In the genomic region with DNA sequence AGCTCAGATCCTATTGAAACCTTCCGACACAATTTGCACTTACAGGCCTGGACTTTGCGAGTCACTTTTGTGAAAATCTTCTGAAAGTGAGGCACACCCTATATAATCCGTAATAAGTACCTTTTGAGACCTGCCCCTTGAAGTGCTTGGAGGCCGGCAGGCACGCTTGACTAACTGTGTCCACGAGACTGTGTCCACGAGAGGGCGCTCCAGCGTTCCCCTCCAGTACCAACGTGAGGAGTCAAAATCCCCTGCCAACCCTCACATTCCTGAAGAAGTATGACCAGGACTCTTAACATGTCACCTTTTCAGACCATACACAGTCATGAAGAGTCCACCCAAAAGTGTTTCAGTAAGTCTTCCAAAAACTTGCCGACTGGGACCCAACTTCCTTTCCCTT, we compare ENCODE assay signal across 8 mouse cellular contexts. TPM values are rescaled to one million over a fixed set of nuclear protein-coding genes. Genes with fewer than 3 reads are reported as not detected.
DNase-seq lines count a peak whose midpoint lies in the region; ATAC-seq lines count a peak whose summit lies in the region.

No protein-coding gene starts in this region.

- 2% methylated on average over 11 of the region's 11 CpGs for WGBS in midbrain, embryonic 10.5 days

- peaks cover 18% of the 10 kb centered on the region; the same call in 1 of the 2 replicates for H3K27me3 ChIP-seq in midbrain, embryonic 10.5 days (ENCODE audit: low read depth, poor library complexity, severe bottlenecking)

- intact Hi-C loops in gastrocnemius, postnatal 36 days (cut with DNase I): no loop called here

- ATAC-seq in inflammation-experienced regulatory T-cells, adult 6 months: peak; percentile 41
- no peak for ATAC-seq in erythroblast, adult 5-6 weeks (replicated peaks; ENCODE audit: low FRiP score, poor library complexity, severe bottlenecking)

- H3K4me3 ChIP-seq in midbrain, embryonic 10.5 days: peak overlapping the region; percentile 98

- DNase-seq in adrenal gland, adult 2 months: peak; percentile 86
- peak; percentile 97 for DNase-seq in embryo, embryonic 10.5 days (ENCODE audit: low spot score)
- peak; percentile 73 to 77 for DNase-seq in gastrocnemius, postnatal 36 days
- DNase-seq in left cerebral cortex, adult 8-10 months (ENCODE audit: low spot score in 2 of 2): peak; percentile 73 to 83
- peak; percentile 91 for DNase-seq in midbrain, embryonic 10.5 days (ENCODE audit: low spot score)
- DNase-seq in right cerebral cortex, postnatal 4 days: peak; percentile 99

- H3K9me3 ChIP-seq in midbrain, embryonic 10.5 days (replicated peaks): no peaks in the 10 kb centered on the region

- H3K36me3 ChIP-seq in midbrain, embryonic 10.5 days: peaks cover 4% of the 10 kb centered on the region; the same call in 1 of the 2 replicates

- no peak overlapping the region for H3K27ac ChIP-seq in midbrain, embryonic 10.5 days (replicated peaks)

- H3K4me1 ChIP-seq in midbrain, embryonic 10.5 days: peaks cover 60% of the 10 kb centered on the region

RNA-seq across cellular contexts. Expression of gene Mtcl1, which starts 1.6 kb away (rescaled TPM):
- total RNA-seq in adrenal gland, adult 2 months (2021): 10 to 100 TPM in 1 of 2 experiments, 1 to 10 TPM in 1; 6.5 to 10.4 TPM
- polyA plus RNA-seq in adrenal gland, adult 2 months (2012; rRNA removed): 3.5 and 5.0 TPM in 2 replicates
- 1 to 10 TPM; 4.6 to 6.0 TPM for total RNA-seq in gastrocnemius, postnatal 36 days (2021)
- under 1 TPM in 1 of 3 experiments, not detected in 2; 0.39 TPM for polyA plus RNA-seq in inflammation-experienced regulatory T-cells, adult 6 months (2017; shearing (Covaris generic))
- total RNA-seq in left cerebral cortex, adult 8-10 months (2022): 100 to 1,000 TPM; 111 to 123 (median 120) TPM
- 45.9 and 65.2 TPM in 2 replicates for polyA plus RNA-seq in midbrain, embryonic 10.5 days (2016; fragmentation: Nextera tagmentation; extraction: Ambion mirVana)
- not detected in 2 replicates for total RNA-seq in erythroblast, adult 5-6 weeks (2015; ENCODE audit: low replicate concordance)
- not detected in 2 replicates for total RNA-seq in erythroblast, adult 5-6 weeks (2017; ENCODE audit: low replicate concordance)

Comparison
In these comparisons a context has a peak if more than half of its experiments do, and no peak if none do; other contexts are left out.
1. RNA of gene Mtcl1, which starts 1.6 kb away (total RNA-seq): 111 to 123 TPM in left cerebral cortex, adult 8-10 months; 6.5 to 10.4 TPM in adrenal gland, adult 2 months, 4.6 to 6.0 TPM in gastrocnemius, postnatal 36 days and not detected in erythroblast, adult 5-6 weeks; every median in the first group is over 4 times any median in the second.
2. Peak in every context shown above with its lines, with median percentiles within 50 percentile points of each other: DNase-seq.